Mouse (Mus musculus): ENCODE data around the gene Ankrd33b.

The Ankrd33b gene

DNA sequence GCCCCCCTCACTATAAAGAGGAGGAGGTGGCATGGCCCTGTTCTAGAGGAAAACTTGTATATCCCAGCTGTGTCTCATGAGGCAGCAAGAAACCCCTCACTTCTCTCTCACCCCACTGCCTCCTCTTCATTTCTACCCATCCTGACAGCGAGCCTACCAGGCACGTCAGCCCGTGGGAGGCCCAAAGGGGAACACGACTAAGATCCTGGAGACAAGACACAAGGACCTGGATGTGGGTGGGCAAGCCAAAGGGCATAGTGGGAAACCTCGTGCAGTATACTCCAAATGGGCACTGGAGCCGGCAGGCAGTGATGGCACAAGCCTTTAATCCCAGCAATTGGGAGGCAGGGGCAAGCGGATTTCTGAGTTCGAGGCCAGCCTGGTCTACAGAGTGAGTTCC is 1.0 kb upstream of the Ankrd33b start:
- DNase-seq (ENCODE audit: inconsistent ontology term): no peak

DNA sequence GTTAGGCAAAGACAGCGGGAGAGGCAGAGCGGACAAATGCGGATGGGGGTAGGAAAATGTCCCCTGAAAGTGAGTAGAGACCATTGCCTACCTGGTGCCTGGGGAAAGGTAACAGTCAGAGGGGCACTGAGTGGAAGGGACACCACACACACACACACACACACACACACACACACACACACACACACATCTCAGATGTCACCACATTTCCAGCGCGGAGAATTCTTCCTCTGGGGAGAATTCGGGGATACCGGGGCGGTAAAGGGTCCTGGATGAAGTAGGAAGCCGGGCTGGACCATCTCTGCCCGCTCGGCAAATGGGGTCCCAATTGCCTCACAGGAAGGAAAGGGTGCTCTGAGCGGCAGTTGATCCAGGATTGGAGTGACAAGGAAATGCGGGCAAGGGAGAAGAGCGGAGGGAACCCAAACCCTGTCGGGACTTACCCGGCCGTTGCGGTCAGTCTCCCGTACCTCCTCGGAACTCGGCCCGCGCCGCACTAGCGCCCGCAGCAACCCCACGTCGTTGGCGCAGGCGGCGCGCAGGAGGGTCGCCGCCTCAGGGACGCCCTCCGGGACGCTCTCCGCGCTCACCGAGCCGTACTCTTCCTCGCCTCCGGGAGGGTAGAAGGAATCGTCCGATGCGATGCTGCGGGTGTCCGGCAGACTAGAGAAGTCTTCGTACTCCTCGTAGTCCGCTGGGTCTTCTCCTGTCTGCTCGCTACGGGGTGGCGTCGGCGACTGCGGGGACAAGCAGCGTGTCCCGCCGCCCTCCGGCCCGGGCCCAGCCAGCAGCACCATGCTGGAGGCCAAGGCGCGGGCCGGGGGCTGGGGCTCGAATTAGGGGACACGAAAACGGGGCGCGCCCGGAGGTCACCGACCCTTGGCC is 688 bp downstream of the Ankrd33b start:
- DNase-seq (ENCODE audit: inconsistent ontology term): peak; percentile 47

DNA sequence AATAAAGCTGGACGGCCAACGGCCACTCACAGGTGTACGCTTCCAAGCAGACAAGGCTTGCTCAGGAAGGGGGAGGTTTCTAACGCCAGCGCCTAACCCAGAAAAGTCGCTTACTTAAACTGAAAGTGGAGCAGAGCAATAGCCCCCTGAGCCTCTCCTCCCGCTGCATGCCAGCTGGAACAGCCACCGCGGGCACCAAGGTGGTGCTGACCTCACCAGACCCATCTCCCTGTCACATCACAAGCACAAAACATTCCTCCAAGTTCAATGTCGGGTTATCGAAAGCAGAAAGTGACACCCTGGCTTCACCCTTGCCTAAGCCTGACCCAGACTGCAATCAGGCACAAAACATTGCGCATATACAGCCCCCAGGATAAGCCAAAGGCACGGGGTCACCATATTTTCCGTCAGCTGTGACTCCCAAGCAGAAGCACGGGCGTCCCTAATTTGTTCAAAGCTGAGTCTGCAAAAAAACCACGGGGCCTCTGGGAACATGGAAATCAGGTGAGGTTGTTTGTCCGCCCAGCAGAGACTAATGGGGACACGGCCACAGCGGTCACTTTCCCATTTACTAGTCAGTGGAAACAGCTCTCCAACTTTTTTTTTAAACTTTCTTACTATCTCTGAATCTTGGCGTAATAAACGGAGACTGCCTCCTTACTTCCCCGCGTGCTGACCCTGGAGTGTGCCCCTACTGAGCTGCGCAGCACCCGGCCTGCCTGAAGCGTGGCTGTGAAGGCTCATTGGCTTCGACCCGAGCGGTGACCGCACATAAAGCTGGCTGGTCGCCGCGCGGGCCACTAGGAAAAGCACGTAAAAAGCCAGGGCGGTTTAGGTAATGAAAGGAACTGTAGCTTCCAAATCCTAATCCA is 1.6 kb downstream of the Ankrd33b start:
- peak; percentile 50 for DNase-seq (ENCODE audit: inconsistent ontology term)

DNA sequence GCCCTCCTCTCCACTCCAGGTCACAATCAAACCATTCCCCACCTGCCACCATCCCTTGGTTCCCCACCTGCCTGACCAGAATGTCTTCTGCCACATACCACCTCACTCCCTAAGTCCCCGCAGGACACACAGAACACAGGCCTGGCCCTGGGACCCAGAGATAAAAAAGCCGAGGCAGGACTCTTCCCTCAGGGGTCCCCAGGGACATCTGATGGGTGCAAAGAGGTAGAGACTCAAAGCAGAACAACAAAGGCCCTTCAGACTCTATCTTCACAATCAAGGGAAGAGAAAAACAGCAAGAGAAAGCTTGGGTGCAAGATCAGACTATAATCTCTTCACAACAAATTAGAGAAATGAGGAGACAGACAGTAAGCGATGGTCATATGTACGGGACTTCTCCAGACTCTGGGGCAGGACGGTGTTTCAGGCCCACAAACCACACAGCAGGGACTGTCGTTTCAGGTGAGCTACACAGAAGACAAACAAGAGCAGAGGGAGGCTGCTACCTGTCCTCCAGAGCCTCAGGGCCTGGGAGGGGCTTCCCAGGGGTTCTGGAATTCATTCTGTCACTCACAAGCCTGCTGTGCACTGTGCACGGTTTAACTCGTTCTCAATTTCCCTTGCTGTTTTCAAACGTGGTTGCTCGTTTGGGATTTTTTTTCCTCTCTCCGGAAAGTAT is 2.3 kb downstream of the Ankrd33b start:
- DNase-seq (ENCODE audit: inconsistent ontology term): no peak

DNA sequence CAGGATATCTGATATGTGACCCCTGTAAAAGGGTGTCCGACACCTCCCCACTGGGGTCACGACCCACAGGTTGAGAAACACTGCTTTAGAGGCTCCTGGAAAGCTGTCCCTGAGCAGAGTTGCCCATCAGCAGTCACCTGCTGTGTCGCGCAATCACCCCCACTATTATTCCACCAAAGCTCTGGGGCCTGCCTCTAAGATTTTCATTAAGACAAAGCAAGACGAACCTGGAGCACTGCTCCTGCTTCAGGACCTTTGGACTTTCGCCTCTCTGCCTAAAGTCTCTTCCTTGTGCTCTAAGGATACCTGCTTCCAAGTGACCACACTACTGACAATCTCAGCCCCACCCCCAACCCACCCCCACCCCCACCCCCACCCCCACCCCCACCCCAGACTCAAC is 3.1 kb downstream of the Ankrd33b start:
- no peak for DNase-seq (ENCODE audit: inconsistent ontology term)

DNA sequence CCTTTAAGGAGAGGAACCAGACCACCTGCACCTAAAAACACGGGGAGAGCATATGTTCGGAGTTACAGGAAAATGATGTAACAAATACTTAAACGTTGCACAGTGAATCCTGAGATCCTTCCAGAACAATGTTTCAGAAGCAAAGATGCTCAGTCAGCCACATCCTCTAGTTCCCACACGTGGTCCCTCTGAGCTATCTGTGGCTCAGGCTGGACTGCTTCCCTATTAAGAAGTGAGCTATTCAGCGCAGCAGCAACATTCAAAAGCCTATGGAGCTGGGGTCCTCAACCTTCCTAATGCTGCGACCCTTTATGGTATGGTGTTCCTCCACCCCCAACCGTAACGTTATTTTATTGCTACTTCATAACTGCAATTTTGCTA is 3.6 kb downstream of the Ankrd33b start:
- DNase-seq (ENCODE audit: inconsistent ontology term): no peak

DNA sequence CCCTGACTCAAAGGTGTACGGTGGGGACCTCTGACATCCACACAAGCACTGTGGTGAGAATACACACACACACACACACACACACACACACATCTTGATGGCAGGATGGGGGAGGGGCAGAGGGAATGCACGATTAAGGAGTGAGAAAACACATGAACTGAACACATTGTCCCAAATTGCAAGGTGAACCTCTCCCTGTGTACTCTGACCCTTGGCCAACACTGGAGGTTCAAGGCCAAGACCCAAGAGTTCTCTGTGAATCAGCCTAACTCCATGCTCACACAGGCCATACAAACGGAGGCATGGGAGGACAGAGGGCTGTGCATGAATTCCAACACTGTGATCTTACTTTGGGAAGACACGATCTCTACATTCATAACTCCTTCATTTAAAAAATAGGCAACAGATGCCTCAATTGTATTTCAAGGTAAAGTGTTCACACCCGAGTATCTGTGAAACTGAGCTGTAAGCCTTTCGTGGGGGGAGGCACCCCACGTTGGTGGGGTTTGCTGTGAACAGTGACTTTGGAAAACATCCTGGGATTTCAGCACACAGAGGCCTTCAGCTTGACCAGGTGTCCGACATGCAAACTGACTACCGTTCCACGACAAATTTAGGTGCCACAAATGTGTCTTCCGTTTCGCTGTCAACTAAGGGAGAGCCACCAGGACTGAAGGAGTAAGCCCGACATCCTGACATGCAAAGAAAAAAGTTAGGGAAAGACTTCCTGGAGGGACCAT is 4.1 kb downstream of the Ankrd33b start:
- DNase-seq (ENCODE audit: inconsistent ontology term): no peak

DNA sequence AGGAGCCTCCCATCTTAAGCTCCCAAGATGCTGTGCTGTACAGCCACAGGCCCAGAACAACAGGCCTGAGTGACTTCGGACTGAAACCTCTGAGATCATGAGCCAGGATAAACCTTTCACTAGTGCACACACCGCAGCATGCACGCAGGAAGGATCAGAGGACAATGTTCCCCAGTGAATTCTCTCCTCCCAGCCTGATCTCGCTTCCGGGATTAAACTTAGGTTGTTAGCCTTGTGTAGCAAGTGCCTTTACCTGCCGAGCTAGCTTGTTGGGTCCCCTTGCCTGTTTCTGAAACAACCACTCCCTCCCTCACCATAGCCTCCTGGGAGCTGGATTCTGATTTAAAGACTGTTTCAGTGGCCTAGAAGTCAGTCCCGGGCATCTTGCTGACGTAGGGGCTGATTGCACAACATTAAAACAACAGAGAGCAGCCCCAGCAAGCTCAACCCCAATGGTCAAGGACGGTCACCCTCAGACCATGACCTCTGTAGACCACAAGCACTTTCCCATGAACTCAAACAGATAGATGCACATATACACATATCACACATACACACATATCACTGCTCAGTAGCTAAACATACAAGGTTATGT is 6.2 kb downstream of the Ankrd33b start:
- DNase-seq (ENCODE audit: inconsistent ontology term): no peak

DNA sequence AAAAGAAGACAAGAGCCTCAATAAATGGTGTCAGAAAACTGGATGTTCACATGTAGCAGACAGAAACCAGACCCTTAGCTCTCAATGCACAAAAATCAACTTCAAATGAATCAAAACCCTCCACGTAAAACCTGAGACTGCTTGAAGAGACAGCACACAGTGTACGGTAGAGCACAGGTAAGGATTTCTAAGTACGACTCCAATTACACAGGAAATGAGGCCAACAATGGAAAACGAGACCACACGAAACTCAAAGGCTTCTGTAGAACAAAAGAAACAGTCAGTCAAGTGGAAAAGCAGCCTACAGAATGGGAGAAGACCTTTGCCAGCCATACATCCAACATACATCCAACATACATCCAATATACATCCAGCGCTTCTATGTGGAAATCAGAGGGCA is 6.9 kb downstream of the Ankrd33b start:
- DNase-seq (ENCODE audit: inconsistent ontology term): no peak

DNA sequence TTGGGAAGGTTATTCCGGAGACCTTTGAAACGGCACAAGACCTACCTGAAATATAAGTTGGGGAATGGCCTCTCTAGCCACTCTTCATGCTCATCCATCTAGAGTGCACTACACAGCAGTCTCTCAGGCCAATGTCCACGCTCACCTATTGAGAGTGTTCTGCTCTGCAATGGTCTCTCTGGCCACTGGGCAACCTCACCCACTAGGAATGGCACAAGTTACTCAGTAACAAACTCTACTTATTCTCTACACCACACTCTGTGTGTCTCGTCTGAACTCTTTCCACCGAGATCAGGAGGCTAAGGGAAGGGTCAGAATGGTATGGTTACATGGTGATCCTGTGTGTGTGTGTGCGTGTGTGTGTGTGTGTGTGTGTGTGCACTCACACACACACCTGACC is 7.7 kb downstream of the Ankrd33b start:
- DNase-seq (ENCODE audit: inconsistent ontology term): no peak

DNA sequence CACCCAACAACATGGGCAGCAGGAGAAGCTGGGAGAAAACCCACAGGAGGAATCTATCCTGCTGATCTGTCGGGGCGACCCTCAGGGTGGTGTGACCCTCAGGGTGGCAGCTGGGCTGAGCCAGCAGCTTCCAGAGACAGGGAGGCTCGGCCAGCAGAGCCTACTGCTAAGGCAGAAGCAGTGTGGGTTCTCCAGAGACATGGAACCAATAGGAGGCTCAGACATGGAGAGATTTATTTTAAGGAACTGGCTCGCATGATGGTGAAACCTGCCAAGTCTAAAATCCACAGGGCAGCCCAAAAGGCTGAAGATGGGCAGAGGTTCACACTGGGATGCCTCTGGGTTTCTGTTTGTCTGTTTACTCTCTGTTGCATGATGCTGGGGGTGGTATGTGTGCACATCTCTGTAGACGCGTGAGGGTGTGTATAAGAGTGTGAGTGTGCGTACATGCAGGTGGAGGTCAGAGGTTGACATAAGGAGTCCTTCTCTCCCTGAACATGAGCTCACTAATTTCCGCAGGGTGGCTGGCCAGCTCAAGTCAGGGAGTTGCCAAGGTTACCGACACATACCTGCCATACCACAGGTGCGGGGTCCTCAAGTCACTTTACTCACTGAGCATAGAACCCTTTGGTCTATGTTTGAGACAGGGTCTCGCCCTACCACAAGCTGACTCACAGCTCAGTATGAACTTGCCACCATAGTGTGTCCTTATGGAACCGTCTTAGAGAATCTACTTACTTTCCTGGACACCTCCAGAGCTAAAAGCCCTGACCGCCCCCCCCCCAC is 14.8 kb downstream of the Ankrd33b start:
- DNase-seq (ENCODE audit: inconsistent ontology term): no peak

DNA sequence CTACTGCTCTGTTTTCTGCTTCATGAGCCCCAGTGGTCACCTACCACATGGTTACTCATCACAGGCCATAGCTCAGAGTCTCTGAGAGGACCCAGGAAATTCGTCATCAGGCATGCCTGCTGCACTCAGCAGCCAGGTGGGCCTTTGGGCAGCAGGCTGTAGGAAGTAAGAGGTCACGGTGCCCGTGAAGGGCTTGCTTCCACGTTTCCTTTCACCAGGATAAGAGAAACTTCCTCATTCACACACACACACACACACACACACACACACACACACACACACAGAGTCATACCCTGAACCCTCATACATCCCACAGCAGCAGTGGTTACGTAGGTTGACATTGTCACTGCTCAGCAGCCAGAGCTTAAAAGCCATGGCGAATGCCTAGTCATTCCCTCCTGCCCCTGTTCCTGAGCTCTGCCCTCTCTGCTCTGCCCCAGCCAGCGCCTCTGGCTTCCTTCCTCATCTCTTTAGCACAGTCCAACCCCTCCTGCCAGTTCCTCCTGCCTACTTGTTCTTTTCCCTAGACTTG is 17.6 kb downstream of the Ankrd33b start:
- DNase-seq (ENCODE audit: inconsistent ontology term): no peak

DNA sequence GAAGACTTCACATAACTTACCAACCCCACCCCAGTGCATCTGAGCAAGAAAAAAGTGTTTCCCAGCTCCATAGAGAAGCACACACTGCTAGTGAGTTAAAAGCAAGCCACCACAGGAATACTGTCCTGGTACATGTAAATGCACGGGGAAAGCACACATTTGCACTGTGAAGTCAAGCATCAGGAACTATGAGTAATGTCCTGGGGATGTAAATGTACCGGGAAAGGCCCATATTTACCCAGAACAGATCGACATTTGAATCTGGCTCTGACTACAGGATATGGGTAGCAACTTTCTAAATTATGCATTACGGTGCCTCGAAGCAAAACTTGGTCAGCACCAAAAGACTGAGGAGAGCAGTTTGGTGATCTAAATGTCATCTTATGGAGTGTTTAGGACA is 18.5 kb downstream of the Ankrd33b start:
- DNase-seq (ENCODE audit: inconsistent ontology term): no peak

DNA sequence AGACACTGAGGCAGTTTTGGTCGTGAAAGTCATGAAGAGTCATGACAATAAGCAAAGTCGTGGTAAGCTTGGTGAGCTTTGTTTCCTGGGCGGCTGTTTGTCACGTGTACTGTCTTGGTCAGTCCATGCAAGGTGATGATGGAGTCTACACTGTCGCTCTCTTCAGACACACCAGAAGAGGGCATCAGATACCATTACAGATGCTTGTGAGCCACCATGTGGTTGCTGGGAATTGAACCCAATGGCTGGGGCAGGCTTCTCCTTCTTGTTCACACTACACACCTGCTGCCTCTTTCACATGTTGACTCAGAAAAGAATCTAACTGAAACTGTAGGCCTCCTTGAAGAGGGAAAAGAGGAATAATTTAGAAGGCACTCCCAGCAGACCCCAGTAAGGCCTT is 19.3 kb downstream of the Ankrd33b start:
- DNase-seq (ENCODE audit: inconsistent ontology term): no peak

DNA sequence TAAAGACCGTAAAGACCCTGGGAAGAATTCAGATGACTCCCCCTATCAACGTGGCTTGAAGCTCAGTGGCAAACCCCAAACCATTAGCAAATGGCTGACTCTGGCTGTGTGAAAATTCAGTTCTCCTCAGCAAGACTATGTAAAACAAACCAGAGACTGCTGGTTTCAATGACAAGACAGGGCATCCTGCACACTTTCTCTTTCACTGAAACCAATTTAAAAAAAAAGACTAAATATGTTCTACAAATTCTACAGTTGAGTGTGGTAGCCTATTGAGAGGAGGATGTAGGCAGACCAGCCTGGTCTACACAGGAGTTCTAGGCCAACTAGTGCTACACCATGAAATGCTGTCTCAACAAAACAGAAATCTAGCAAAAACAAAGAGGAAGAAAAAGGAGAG is 21.0 kb downstream of the Ankrd33b start:
- DNase-seq (ENCODE audit: inconsistent ontology term): no peak

DNA sequence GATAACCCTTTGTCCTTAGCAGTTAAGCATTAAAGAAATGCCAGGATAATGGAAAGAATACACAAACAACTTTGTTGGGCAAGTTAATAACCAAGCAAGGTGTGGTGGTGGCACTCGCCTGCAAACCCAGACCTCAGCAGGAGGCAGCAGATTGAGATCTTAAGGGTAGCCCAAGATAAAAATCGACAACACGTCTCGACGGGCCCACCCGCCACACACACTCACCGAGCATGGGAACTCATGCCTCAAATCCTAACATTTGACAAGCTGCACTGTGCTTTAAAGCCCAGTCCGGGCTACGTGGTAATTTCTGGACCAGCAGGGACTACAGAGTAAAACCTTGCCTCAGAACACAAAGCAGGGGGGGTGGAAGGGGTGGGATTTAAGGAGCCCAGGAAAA is 22.2 kb downstream of the Ankrd33b start:
- no peak for DNase-seq (ENCODE audit: inconsistent ontology term)

DNA sequence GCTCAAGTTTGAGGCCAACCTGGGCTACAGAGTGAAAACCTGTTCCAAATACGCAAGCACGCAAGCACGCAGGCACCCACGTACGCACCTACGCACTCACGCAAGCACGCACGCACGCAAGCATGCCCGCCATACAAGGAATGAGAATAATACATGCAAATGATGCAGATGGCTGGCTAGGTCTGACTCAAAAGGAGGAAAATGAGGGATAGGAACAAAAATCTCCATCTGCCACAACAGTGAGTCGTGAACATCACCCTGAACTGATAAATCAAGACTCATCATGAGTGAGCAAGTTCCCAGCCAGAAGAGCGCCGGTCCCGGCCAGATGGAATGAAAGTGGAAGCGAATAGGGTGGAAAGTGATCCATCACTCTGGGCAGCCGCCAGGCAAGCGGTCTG is 22.7 kb downstream of the Ankrd33b start:
- peak; percentile 61 for DNase-seq (ENCODE audit: inconsistent ontology term)

DNA sequence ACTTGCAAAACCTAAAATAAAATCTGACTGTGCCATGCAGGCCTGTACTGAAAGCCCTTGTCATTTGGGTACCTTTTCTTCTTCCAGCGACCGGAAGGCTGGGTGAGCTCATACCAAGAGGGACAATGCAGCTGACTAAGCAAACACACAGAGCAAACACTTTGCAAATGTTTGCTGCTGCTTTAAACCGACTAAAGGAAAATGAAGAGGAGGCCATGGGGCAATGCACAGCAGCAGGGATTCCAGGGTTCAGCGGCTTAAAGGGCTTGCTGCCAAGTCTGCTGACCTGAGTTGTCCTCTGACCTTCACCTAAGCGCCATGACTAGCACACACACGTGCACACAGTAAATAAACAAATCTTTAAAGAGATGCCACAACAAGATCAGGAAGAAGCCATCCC is 23.9 kb downstream of the Ankrd33b start:
- no peak for DNase-seq (ENCODE audit: inconsistent ontology term)

DNA sequence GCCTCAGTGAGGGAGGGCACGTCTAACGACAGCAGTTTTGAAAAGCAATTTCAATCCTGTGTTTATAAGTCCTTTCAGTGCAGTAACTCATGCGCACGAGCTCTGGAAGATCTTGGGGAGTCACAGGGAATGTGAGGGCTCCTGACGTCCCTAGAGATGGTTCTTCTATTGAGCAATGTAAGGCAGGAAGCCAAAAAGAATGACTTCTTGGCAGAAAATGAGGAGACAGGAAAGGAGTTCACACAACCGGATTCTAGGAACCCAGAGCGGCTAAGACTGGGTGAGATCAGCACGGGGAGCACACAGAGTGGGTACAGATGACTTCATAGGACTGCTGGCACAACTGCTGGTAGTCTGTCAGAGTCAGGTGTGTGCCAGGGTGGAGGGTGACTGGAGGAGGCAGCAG is 25.0 kb downstream of the Ankrd33b start:
- DNase-seq (ENCODE audit: inconsistent ontology term): peak; percentile 51

DNA sequence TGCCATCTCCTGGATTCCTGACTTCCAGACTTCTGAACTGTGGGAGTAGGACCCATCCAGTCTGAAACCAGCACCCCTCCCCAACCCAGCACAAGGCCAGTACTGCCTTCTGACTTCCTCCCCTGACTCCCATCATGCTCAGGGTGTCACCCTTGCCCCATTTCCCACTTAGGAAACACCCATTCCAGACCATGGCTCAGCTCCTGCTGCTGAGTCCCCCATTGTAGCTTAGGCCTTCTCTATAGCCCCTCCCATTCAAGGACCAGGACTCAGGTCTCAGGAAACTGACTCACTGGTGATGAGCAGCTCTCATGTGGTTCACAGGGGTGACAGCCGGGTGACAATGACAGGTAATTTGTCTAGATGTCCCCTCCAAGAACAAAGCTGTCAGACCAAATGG is 25.5 kb downstream of the Ankrd33b start:
- DNase-seq (ENCODE audit: inconsistent ontology term): no peak

Measured in Muller cell, postnatal 12 days (primary cell).